Mouse (Mus musculus): ENCODE results near the gene Soga3. TPM values are rescaled to one million over a fixed set of nuclear protein-coding genes. Genes with fewer than 3 reads are reported as not detected.
A peak's percentile ranks its signal among the peaks of the same experiment; 100 is the strongest.

Gene Soga3
- polyA plus RNA-seq, 1 experiment from 2014 or later, result 5.7 TPM

DNA sequence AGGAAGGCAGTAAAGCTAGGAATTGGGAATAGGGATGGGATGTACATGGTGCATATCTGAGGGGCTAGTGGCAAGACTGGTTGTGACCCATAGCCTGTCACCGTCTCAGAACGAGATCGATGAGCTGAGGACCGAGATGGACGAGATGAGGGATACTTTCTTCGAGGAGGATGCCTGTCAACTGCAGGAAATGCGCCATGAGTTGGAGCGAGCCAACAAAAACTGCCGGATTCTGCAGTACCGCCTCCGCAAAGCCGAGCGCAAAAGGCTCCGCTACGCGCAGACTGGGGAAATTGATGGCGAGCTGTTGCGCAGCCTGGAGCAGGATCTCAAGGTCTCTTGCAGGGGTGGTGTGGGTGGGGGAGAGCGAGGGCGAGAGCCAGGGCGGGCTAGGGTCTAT, 4.4 kb downstream of the Soga3 start:
- WGBS, result 2% methylated on average over 21 of the region's 21 CpGs
- no peaks in the 10 kb centered on the region for H3K36me3 ChIP-seq (ENCODE audit: control insufficient read depth, insufficient read depth, low read length)
- peak overlapping the region; percentile 33; the same call in 1 of the 2 replicates for H3K4me3 ChIP-seq (ENCODE audit: low read depth, low read length)
- H3K9ac ChIP-seq (replicated peaks; ENCODE audit: low read depth, low read length), result no peak overlapping the region
- no peaks in the 10 kb centered on the region for H3K9me3 ChIP-seq (ENCODE audit: control insufficient read depth, low read depth, low read length)
- H3K27me3 ChIP-seq (ENCODE audit: control insufficient read depth, insufficient read depth, low read length), result peaks cover 29% of the 10 kb centered on the region
- no peak overlapping the region for H3K27ac ChIP-seq (ENCODE audit: low read length)
- H3K4me2 ChIP-seq (replicated peaks; ENCODE audit: low read depth, low read length), result peak overlapping the region; percentile 56
- H3K4me1 ChIP-seq (ENCODE audit: control insufficient read depth, insufficient read depth, low read length), result peaks cover 11% of the 10 kb centered on the region; the same call in 1 of the 2 replicates
- no peak for ATAC-seq (ENCODE audit: insufficient number of reproducible peaks, insufficient read depth, low FRiP score, low read depth)

GRCm38 (mm10) chr10:29155304-29155703, 11.7 kb downstream of the Soga3 start:
- Histone ChIP-seq H3K9ac (replicated peaks; ENCODE audit: low read depth, low read length) (no peak overlapping the region), H3K27me3 (ENCODE audit: control insufficient read depth, insufficient read depth, low read length) (no peaks in the 10 kb centered on the region), H3K4me3 (ENCODE audit: low read depth, low read length) (no peak overlapping the region), H3K9me3 (ENCODE audit: control insufficient read depth, low read depth, low read length) (no peaks in the 10 kb centered on the region), H3K4me2 (replicated peaks; ENCODE audit: low read depth, low read length) (no peak overlapping the region), H3K27ac (ENCODE audit: low read length) (no peak overlapping the region), H3K4me1 (ENCODE audit: control insufficient read depth, insufficient read depth, low read length) (no peaks in the 10 kb centered on the region), H3K36me3 (ENCODE audit: control insufficient read depth, insufficient read depth, low read length) (no peaks in the 10 kb centered on the region)
- no peak for ATAC-seq (ENCODE audit: insufficient number of reproducible peaks, insufficient read depth, low FRiP score, low read depth)
- 84% methylated on average over 3 of the region's 3 CpGs for WGBS

- Histone ChIP-seq H3K4me1 (ENCODE audit: control insufficient read depth, insufficient read depth, low read length) (no peaks in the 10 kb centered on the region), H3K36me3 (ENCODE audit: control insufficient read depth, insufficient read depth, low read length) (no peaks in the 10 kb centered on the region), H3K9me3 (ENCODE audit: control insufficient read depth, low read depth, low read length) (no peaks in the 10 kb centered on the region), H3K27ac (ENCODE audit: low read length) (no peak overlapping the region), H3K9ac (replicated peaks; ENCODE audit: low read depth, low read length) (no peak overlapping the region), H3K27me3 (ENCODE audit: control insufficient read depth, insufficient read depth, low read length) (no peaks in the 10 kb centered on the region), H3K4me2 (replicated peaks; ENCODE audit: low read depth, low read length) (no peak overlapping the region), H3K4me3 (ENCODE audit: low read depth, low read length) (no peak overlapping the region)
- ATAC-seq (ENCODE audit: insufficient number of reproducible peaks, insufficient read depth, low FRiP score, low read depth), result no peak
- WGBS, result 75% methylated on average over 2 of the region's 2 CpGs
Measured at GRCm38 (mm10) chr10:29161664-29162063, 18.0 kb downstream of the Soga3 start.

DNA sequence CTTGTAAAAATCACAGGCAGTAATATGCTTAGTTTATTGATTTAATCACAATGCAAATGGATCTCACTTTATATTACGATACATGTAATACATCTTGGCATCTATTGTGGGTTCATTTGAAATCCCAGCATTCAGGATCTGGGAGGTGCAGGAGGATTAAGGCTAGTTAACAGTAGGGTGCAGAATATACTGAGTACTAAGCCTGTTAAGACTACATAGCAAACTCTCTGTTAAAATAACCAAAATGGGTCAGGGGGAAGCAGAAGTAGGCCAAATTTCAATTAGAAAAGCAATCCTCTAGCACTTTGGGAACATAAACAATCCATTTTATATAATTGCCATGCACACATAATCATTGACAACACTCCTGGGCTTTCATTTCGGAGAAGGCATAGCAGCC, 30.1 kb downstream of the Soga3 start:
- Histone ChIP-seq H3K4me1 (ENCODE audit: control insufficient read depth, insufficient read depth, low read length) (no peaks in the 10 kb centered on the region), H3K27ac (ENCODE audit: low read length) (no peak overlapping the region), H3K4me2 (replicated peaks; ENCODE audit: low read depth, low read length) (no peak overlapping the region), H3K27me3 (ENCODE audit: control insufficient read depth, insufficient read depth, low read length) (no peaks in the 10 kb centered on the region), H3K9ac (replicated peaks; ENCODE audit: low read depth, low read length) (no peak overlapping the region), H3K9me3 (ENCODE audit: control insufficient read depth, low read depth, low read length) (no peaks in the 10 kb centered on the region), H3K4me3 (ENCODE audit: low read depth, low read length) (no peak overlapping the region), H3K36me3 (ENCODE audit: control insufficient read depth, insufficient read depth, low read length) (no peaks in the 10 kb centered on the region)
- ATAC-seq (ENCODE audit: insufficient number of reproducible peaks, insufficient read depth, low FRiP score, low read depth), result no peak
- 87% methylated on average over 2 of the region's 2 CpGs for WGBS

DNA sequence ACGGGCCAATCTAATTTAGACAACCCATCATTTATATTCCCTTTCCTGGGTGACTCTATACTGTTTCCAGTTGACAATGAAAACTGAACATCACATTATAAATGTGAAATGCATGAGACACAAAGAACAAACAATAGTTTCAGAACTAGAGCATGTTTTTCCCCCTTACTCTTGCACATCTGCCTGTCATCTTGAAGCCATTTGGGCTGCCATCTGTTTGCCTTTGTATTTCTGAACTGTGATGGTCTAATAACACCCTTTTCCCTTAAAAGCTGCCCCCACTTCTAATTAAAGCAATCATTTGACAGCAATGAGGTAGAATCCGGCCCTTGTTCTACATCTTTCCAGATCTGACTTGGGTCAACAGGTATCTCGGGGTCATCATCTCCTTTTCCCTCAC, 32.0 kb downstream of the Soga3 start:
- no peak for ATAC-seq (ENCODE audit: insufficient number of reproducible peaks, insufficient read depth, low FRiP score, low read depth)
- no peak overlapping the region for H3K27ac ChIP-seq (ENCODE audit: low read length)
- H3K4me2 ChIP-seq (replicated peaks; ENCODE audit: low read depth, low read length), result no peak overlapping the region
- no peaks in the 10 kb centered on the region for H3K4me1 ChIP-seq (ENCODE audit: control insufficient read depth, insufficient read depth, low read length)
- H3K36me3 ChIP-seq (ENCODE audit: control insufficient read depth, insufficient read depth, low read length), result no peaks in the 10 kb centered on the region
- WGBS, result 85% methylated on average over 3 of the region's 3 CpGs
- H3K4me3 ChIP-seq (ENCODE audit: low read depth, low read length), result no peak overlapping the region
- no peaks in the 10 kb centered on the region for H3K27me3 ChIP-seq (ENCODE audit: control insufficient read depth, insufficient read depth, low read length)
- no peak overlapping the region for H3K9ac ChIP-seq (replicated peaks; ENCODE audit: low read depth, low read length)
- H3K9me3 ChIP-seq (ENCODE audit: control insufficient read depth, low read depth, low read length), result no peaks in the 10 kb centered on the region

DNA sequence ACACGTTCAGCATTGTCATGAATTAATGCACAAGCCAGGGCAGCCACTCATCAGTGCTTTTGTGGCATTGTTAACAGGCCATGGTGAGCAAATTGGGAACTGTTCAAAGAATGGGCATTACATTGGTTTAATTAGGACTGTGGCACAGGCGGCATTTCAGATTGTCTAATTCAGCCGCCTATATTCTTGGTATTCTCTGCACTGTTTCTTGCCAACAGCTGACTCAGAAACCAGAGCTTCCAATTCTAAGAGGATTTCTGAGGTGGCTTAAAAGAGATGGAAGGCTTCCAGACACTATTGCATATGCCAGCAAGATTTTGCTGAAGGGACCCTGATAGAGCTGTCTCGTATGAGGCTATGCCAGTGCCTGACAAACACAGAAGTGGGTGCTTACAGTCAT, 33.2 kb downstream of the Soga3 start:
- no peaks in the 10 kb centered on the region for H3K36me3 ChIP-seq (ENCODE audit: control insufficient read depth, insufficient read depth, low read length)
- no peak overlapping the region for H3K4me3 ChIP-seq (ENCODE audit: low read depth, low read length)
- H3K9ac ChIP-seq (replicated peaks; ENCODE audit: low read depth, low read length), result no peak overlapping the region
- H3K4me2 ChIP-seq (replicated peaks; ENCODE audit: low read depth, low read length), result no peak overlapping the region
- no peaks in the 10 kb centered on the region for H3K4me1 ChIP-seq (ENCODE audit: control insufficient read depth, insufficient read depth, low read length)
- no peak for ATAC-seq (ENCODE audit: insufficient number of reproducible peaks, insufficient read depth, low FRiP score, low read depth)
- no peak overlapping the region for H3K27ac ChIP-seq (ENCODE audit: low read length)
- 81% methylated on average over 4 of the region's 4 CpGs for whole genome bisulfite sequencing
- no peaks in the 10 kb centered on the region for H3K27me3 ChIP-seq (ENCODE audit: control insufficient read depth, insufficient read depth, low read length)
- H3K9me3 ChIP-seq (ENCODE audit: control insufficient read depth, low read depth, low read length), result no peaks in the 10 kb centered on the region

DNA sequence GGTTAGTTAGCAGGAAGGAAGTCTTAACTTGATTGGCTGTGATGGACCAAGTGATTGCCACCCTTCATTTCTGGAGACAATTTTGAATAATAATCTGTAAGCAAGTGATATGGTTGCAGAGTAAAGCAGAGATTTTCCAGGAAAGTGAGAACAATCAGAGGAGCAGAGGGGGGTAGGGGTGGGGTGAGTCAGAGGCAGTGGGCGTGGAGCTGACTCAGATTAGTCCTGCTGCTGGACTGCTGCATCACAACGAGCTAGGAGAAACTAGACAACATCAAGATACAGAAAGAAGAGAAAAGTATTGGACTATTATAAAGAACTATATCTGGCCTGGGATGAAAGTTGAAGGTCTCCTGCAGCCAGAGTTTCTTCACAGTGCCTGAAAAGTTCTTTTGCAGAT, 34.4 kb downstream of the Soga3 start:
- H3K9me3 ChIP-seq (ENCODE audit: control insufficient read depth, low read depth, low read length), result no peaks in the 10 kb centered on the region
- ATAC-seq (ENCODE audit: insufficient number of reproducible peaks, insufficient read depth, low FRiP score, low read depth), result no peak
- no peak overlapping the region for H3K27ac ChIP-seq (ENCODE audit: low read length)
- H3K36me3 ChIP-seq (ENCODE audit: control insufficient read depth, insufficient read depth, low read length), result no peaks in the 10 kb centered on the region
- H3K27me3 ChIP-seq (ENCODE audit: control insufficient read depth, insufficient read depth, low read length), result no peaks in the 10 kb centered on the region
- H3K4me2 ChIP-seq (replicated peaks; ENCODE audit: low read depth, low read length), result no peak overlapping the region
- no peak overlapping the region for H3K4me3 ChIP-seq (ENCODE audit: low read depth, low read length)
- H3K9ac ChIP-seq (replicated peaks; ENCODE audit: low read depth, low read length), result no peak overlapping the region
- 51% methylated on average over 2 of the region's 2 CpGs for WGBS
- H3K4me1 ChIP-seq (ENCODE audit: control insufficient read depth, insufficient read depth, low read length), result no peaks in the 10 kb centered on the region

GRCm38 (mm10) chr10:29180210-29180609, 36.6 kb downstream of the Soga3 start:
- ATAC-seq (ENCODE audit: insufficient number of reproducible peaks, insufficient read depth, low FRiP score, low read depth), result no peak
- no peak overlapping the region for H3K27ac ChIP-seq (ENCODE audit: low read length)
- H3K9me3 ChIP-seq (ENCODE audit: control insufficient read depth, low read depth, low read length), result no peaks in the 10 kb centered on the region
- no peak overlapping the region for H3K4me2 ChIP-seq (replicated peaks; ENCODE audit: low read depth, low read length)
- no peak overlapping the region for H3K9ac ChIP-seq (replicated peaks; ENCODE audit: low read depth, low read length)
- H3K27me3 ChIP-seq (ENCODE audit: control insufficient read depth, insufficient read depth, low read length), result no peaks in the 10 kb centered on the region
- no peak overlapping the region for H3K4me3 ChIP-seq (ENCODE audit: low read depth, low read length)
- no peaks in the 10 kb centered on the region for H3K4me1 ChIP-seq (ENCODE audit: control insufficient read depth, insufficient read depth, low read length)
- no peaks in the 10 kb centered on the region for H3K36me3 ChIP-seq (ENCODE audit: control insufficient read depth, insufficient read depth, low read length)
- 94% methylated on average over 3 of the region's 3 CpGs for WGBS

GRCm38 (mm10) chr10:29181046-29181445, 37.4 kb downstream of the Soga3 start:
- Histone ChIP-seq H3K27ac (ENCODE audit: low read length) (no peak overlapping the region), H3K4me1 (ENCODE audit: control insufficient read depth, insufficient read depth, low read length) (no peaks in the 10 kb centered on the region), H3K4me3 (ENCODE audit: low read depth, low read length) (no peak overlapping the region), H3K36me3 (ENCODE audit: control insufficient read depth, insufficient read depth, low read length) (no peaks in the 10 kb centered on the region), H3K9me3 (ENCODE audit: control insufficient read depth, low read depth, low read length) (no peaks in the 10 kb centered on the region), H3K27me3 (ENCODE audit: control insufficient read depth, insufficient read depth, low read length) (no peaks in the 10 kb centered on the region), H3K4me2 (replicated peaks; ENCODE audit: low read depth, low read length) (no peak overlapping the region), H3K9ac (replicated peaks; ENCODE audit: low read depth, low read length) (no peak overlapping the region)
- WGBS, result 91% methylated on average over 2 of the region's 2 CpGs
- ATAC-seq (ENCODE audit: insufficient number of reproducible peaks, insufficient read depth, low FRiP score, low read depth), result no peak
